Mouse (Mus musculus) stomach, embryonic 14.5 days (tissue): ENCODE results near the gene Ergic1. TPM values are rescaled to one million over a fixed set of nuclear protein-coding genes. Genes with fewer than 3 reads are reported as not detected.

Experiments used
- ATAC-seq: fragments of 200-750 bp; cut with Nextera tagmentation; 2 replicates; pipeline ENCODE4 v1.8.0; 2017; ENCODE audit warnings: low read depth, moderate TSS enrichment; ENCODE audit not compliant: insufficient number of reproducible peaks, insufficient read depth, low FRiP score
- H3K27ac ChIP-seq: fragments of 300-500 bp; sonication (generic); 2 replicates; pipeline ENCODE4 v1.5.1; 2014; ENCODE audit warnings: mild to moderate bottlenecking, low read length, moderate library complexity, mixed read lengths
- H3K27me3 ChIP-seq: fragments of 300-500 bp; sonication (generic); 2 replicates; pipeline ENCODE4 v1.6.1; 2014; ENCODE audit warnings: low read length, control low read depth, mixed read lengths; ENCODE audit not compliant: control insufficient read depth, insufficient read depth
- H3K36me3 ChIP-seq: fragments of 300-500 bp; sonication (generic); 2 replicates; pipeline ENCODE4 v1.6.1; 2014; ENCODE audit warnings: mild to moderate bottlenecking, control low read depth, low read length, moderate library complexity, mixed read lengths; ENCODE audit not compliant: control insufficient read depth, insufficient read depth
- H3K4me1 ChIP-seq: fragments of 300-500 bp; sonication (generic); 2 replicates; pipeline ENCODE4 v1.6.1; 2014; ENCODE audit warnings: low read length, control low read depth, mixed read lengths; ENCODE audit not compliant: control insufficient read depth, insufficient read depth
- H3K4me2 ChIP-seq: fragments of 300-500 bp; sonication (generic); replicated peaks from 2 replicates; pipeline ENCODE4 v1.6.1; 2014; ENCODE audit warnings: low read depth, low read length, control low read depth
- H3K4me3 ChIP-seq: fragments of 300-500 bp; sonication (generic); 2 replicates; pipeline ENCODE4 v1.5.1; 2014; ENCODE audit warnings: low read depth, low read length, control low read depth
- H3K9ac ChIP-seq: fragments of 300-500 bp; sonication (generic); replicated peaks from 2 replicates; pipeline ENCODE4 v1.6.1; 2014; ENCODE audit warnings: low read depth, mild to moderate bottlenecking, control low read depth, low read length, moderate library complexity, mixed read lengths
- H3K9me3 ChIP-seq: fragments of 300-500 bp; sonication (generic); 2 replicates; pipeline ENCODE4 v1.6.1; 2016; ENCODE audit warnings: low read depth, low read length, control low read depth; ENCODE audit not compliant: control insufficient read depth
- WGBS: fragments of 180-500 bp; shearing (Covaris S2); extraction: QIAGEN DNeasy Blood & Tissue Kit; methylation state at CpG from one replicate; pipeline ENCODE4 v1.1.7; 2014; 5-methylcytosine and 5-hydroxymethylcytosine counted together
- polyA plus RNA-seq: library from polyadenylated mRNA; unstranded; fragments of >200 nt; fragmentation: Nextera tagmentation; extraction: Ambion mirVana; gene quantifications from 2 replicates; pipeline ENCODE4 v1.2.1, GENCODE M21; 2014

The Ergic1 gene
- polyA plus RNA-seq, 1 experiment from 2014 or later, result 133 TPM

- Histone ChIP-seq H3K9me3 (no peaks in the 10 kb centered on the region), H3K27ac (no peak overlapping the region), H3K4me3 (no peak overlapping the region), H3K4me2 (no peak overlapping the region; the same call in 1 of the 2 replicates), H3K36me3 (peaks cover 5% of the 10 kb centered on the region), H3K27me3 (no peaks in the 10 kb centered on the region), H3K4me1 (no peaks in the 10 kb centered on the region), H3K9ac (no peak overlapping the region)
- 19% methylated on average over 20 of the region's 21 CpGs for WGBS
- peak; percentile 33; the same call in 1 of the 2 replicates for ATAC-seq
Observed at GRCm38 (mm10) chr17:26660192-26660912, 99.1 kb downstream of the Ergic1 start.

GRCm38 (mm10) chr17:26662204-26662603 is 100.9 kb downstream of the Ergic1 start:
- no peak overlapping the region for H3K27ac ChIP-seq
- H3K9ac ChIP-seq, result no peak overlapping the region
- no peaks in the 10 kb centered on the region for H3K9me3 ChIP-seq
- H3K4me1 ChIP-seq, result no peaks in the 10 kb centered on the region
- no peak overlapping the region for H3K4me3 ChIP-seq
- H3K36me3 ChIP-seq, result no peaks in the 10 kb centered on the region; the same call in 1 of the 2 replicates
- H3K27me3 ChIP-seq, result no peaks in the 10 kb centered on the region
- H3K4me2 ChIP-seq, result no peak overlapping the region
- no peak for ATAC-seq
- WGBS, result 73% methylated on average over 5 of the region's 5 CpGs

- Histone ChIP-seq H3K27ac (no peak within 1 kb of the TSS), H3K4me3 (peak within 1 kb of the TSS; percentile 42), H3K9ac (peak within 1 kb of the TSS; percentile 11; the same call in 1 of the 2 replicates), H3K27me3 (no peaks in the 10 kb centered on the region), H3K4me2 (peak within 1 kb of the TSS; percentile 60), H3K9me3 (no peaks in the 10 kb centered on the region), H3K4me1 (no peaks in the 10 kb centered on the region), H3K36me3 (no peaks in the 10 kb centered on the region)
- peak; percentile 84 for ATAC-seq
- 3% methylated on average over 28 of the region's 28 CpGs for whole genome bisulfite sequencing
Observed at GRCm38 (mm10) chr17:26662978-26663683, 101.8 kb downstream of the Ergic1 start, which contains the start of gene Atp6v0e. Gene Atp6v0e, plus strand, starts transcription at chr17:26663231.

- 82% methylated on average over 4 of the region's 4 CpGs for WGBS
- H3K4me3 ChIP-seq, result no peak overlapping the region
- H3K4me2 ChIP-seq, result no peak overlapping the region
- no peak overlapping the region for H3K9ac ChIP-seq
- H3K27ac ChIP-seq, result no peak overlapping the region
- no peaks in the 10 kb centered on the region for H3K9me3 ChIP-seq
- ATAC-seq, result no peak
- H3K4me1 ChIP-seq, result no peaks in the 10 kb centered on the region
- H3K27me3 ChIP-seq, result no peaks in the 10 kb centered on the region
- H3K36me3 ChIP-seq, result no peaks in the 10 kb centered on the region
Observed at GRCm38 (mm10) chr17:26665600-26665999, 104.3 kb downstream of the Ergic1 start.

GRCm38 (mm10) chr17:26671268-26671667 is 110.0 kb downstream of the Ergic1 start:
- Histone ChIP-seq H3K4me2 (no peak overlapping the region), H3K27me3 (no peaks in the 10 kb centered on the region), H3K9ac (no peak overlapping the region), H3K27ac (no peak overlapping the region), H3K4me1 (no peaks in the 10 kb centered on the region), H3K4me3 (no peak overlapping the region), H3K9me3 (no peaks in the 10 kb centered on the region), H3K36me3 (no peaks in the 10 kb centered on the region)
- no peak for ATAC-seq
- whole genome bisulfite sequencing, result 61% methylated on average over 4 of the region's 4 CpGs

DNA sequence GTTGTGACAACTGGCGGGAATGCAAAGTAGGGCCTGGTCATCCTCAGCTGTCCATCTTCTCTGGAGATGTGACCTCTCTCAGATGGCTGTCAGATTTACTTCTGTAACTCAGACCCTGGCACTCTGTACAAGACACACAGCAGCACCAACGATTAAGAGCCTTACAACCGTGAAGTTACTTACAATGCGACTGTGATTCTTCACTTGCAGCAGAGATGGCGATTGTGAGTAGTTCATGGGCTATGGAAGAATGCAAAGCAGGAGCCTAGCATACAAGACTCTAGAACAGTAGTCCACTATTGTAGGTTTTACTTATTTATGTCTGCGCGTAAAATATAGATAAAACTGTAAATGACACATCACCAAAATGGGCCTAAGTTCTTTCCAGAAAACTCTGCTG is 114.6 kb downstream of the Ergic1 start:
- no peak for ATAC-seq
- Histone ChIP-seq H3K9me3 (no peaks in the 10 kb centered on the region), H3K4me2 (peak overlapping the region; percentile 57), H3K27me3 (no peaks in the 10 kb centered on the region), H3K36me3 (no peaks in the 10 kb centered on the region), H3K9ac (peak overlapping the region; percentile 60), H3K4me3 (peak overlapping the region; percentile 81), H3K4me1 (peaks cover 4% of the 10 kb centered on the region; the same call in 1 of the 2 replicates), H3K27ac (peak overlapping the region; percentile 83; the same call in 1 of the 2 replicates)
- whole genome bisulfite sequencing, result 29% methylated on average over 7 of the region's 7 CpGs

DNA sequence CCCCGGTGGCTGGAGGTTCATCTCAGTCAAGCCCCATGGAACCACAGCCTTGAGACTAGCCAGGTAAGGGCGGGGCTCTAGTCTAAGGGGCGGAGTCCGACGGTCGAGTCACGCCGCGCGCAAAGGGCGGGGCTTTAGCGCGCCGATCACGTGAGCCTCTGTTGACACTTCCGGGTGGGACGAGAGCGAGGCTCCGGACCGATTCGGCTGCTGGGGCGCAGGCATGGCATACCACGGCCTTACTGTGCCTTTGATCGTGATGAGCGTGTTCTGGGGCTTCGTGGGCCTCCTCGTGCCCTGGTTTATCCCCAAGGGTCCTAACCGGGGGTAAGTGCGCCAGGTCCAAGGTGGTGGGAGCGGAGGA is 114.9 kb downstream of the Ergic1 start:
- peak overlapping the region; percentile 57 for H3K4me2 ChIP-seq
- no peaks in the 10 kb centered on the region for H3K36me3 ChIP-seq
- no peaks in the 10 kb centered on the region for H3K27me3 ChIP-seq
- ATAC-seq, result peak; percentile 95
- H3K9me3 ChIP-seq, result no peaks in the 10 kb centered on the region
- H3K4me1 ChIP-seq, result peaks cover 4% of the 10 kb centered on the region; the same call in 1 of the 2 replicates
- H3K4me3 ChIP-seq, result peak overlapping the region; percentile 81
- peak overlapping the region; percentile 60 for H3K9ac ChIP-seq
- H3K27ac ChIP-seq, result peak overlapping the region; percentile 83
- under 1% methylated on average over 30 of the region's 30 CpGs for WGBS

- 1% methylated on average over 26 of the region's 26 CpGs for WGBS
- H3K4me2 ChIP-seq, result peak overlapping the region; percentile 57
- H3K9ac ChIP-seq, result peak overlapping the region; percentile 60
- no peaks in the 10 kb centered on the region for H3K27me3 ChIP-seq
- H3K4me3 ChIP-seq, result peak overlapping the region; percentile 81
- H3K36me3 ChIP-seq, result no peaks in the 10 kb centered on the region
- ATAC-seq, result peak; percentile 82; the same call in 1 of the 2 replicates
- peaks cover 4% of the 10 kb centered on the region; the same call in 1 of the 2 replicates for H3K4me1 ChIP-seq
- H3K27ac ChIP-seq, result peak overlapping the region; percentile 83
- no peaks in the 10 kb centered on the region for H3K9me3 ChIP-seq
Observed at GRCm38 (mm10) chr17:26676616-26677376, 115.5 kb downstream of the Ergic1 start.
